In the genomic region with DNA sequence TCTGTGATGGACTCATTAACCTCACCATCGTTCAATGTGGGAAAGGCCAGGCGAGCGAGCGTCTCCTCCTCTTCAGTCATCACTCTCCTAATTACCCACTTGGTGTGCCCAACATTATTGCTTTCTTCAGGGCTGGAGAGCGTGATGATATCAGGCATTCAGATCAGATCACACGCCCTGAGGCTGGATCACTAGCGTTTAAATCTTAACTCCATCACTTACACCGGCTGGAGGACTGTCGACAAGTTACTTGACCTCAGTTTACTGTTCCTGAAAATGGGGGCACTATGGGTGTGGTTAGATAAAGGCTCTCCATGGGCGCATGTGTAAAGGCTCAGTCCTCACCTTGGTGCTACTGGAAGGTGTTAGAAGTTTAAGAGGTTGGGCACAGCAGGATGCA, we compare ENCODE assay signal across 14 mouse cellular contexts.
DNase-seq lines count a peak whose midpoint lies in the region; ATAC-seq and TF ChIP-seq lines count a peak whose summit lies in the region.
"Had no signal": no experiment of that assay in that cellular context is flagged by ENCODE, and none has a peak within 500 bp of the region (broad histone marks: within the 10 kb centered on the region; RNA-seq: fewer than 3 reads in every experiment).

No protein-coding gene starts in this region.

- H3K4me3 ChIP-seq in heart, embryonic 10.5 days: 0 out of 2 replicates have a peak overlapping the region, but pooled peaks have one; percentile 35
- H3K4me3 ChIP-seq in heart, adult 2 months: no peak overlapping the region
- H3K4me3 ChIP-seq in midbrain, embryonic 11.5 days (ENCODE audit: low read depth, low read length): no peak overlapping the region
- H3K4me3 ChIP-seq in midbrain, embryonic 15.5 days: no peak overlapping the region
- H3K4me3 ChIP-seq in intestine, embryonic 15.5 days (replicated peaks): no peak overlapping the region
- no peak overlapping the region for H3K4me3 ChIP-seq in neural tube, embryonic 13.5 days
- H3K4me3 ChIP-seq: embryonic facial prominence, embryonic 13.5 days had no signal

- H3K36me3 ChIP-seq in heart, embryonic 10.5 days: no peaks in the 10 kb centered on the region
- H3K36me3 ChIP-seq in heart, adult 2 months (ENCODE audit: control insufficient read depth, insufficient read depth, low read length): no peaks in the 10 kb centered on the region
- H3K36me3 ChIP-seq in midbrain, embryonic 11.5 days (ENCODE audit: control insufficient read depth, insufficient read depth, low read length): no peaks in the 10 kb centered on the region
- no peaks in the 10 kb centered on the region for H3K36me3 ChIP-seq in midbrain, embryonic 15.5 days (replicated peaks)
- H3K36me3 ChIP-seq in intestine, embryonic 15.5 days: no peaks in the 10 kb centered on the region
- H3K36me3 ChIP-seq in neural tube, embryonic 13.5 days: no peaks in the 10 kb centered on the region
- H3K36me3 ChIP-seq: embryonic facial prominence, embryonic 13.5 days had no signal

- DNase-seq in heart, embryonic 10.5 days (ENCODE audit: low spot score): no peak
- no peak for DNase-seq in heart, adult 2 months
- DNase-seq in midbrain, embryonic 11.5 days (ENCODE audit: low spot score, missing footprints): no peak
- no peak for DNase-seq in gastrocnemius, postnatal 25 days
- DNase-seq: cerebellum, adult 9-11 months; kidney, postnatal 10 days; lung, postnatal 10 days; midbrain, embryonic 14.5 days had no signal

- H3K27me3 ChIP-seq in heart, embryonic 10.5 days (ENCODE audit: insufficient read depth, poor library complexity, severe bottlenecking): no peaks in the 10 kb centered on the region
- H3K27me3 ChIP-seq in heart, adult 2 months (ENCODE audit: control insufficient read depth, insufficient read depth, low read length): peaks cover 4% of the 10 kb centered on the region
- no peaks in the 10 kb centered on the region for H3K27me3 ChIP-seq in midbrain, embryonic 11.5 days (ENCODE audit: control insufficient read depth, insufficient read depth, low read length)
- H3K27me3 ChIP-seq in midbrain, embryonic 15.5 days (replicated peaks): no peaks in the 10 kb centered on the region
- H3K27me3 ChIP-seq in intestine, embryonic 15.5 days (replicated peaks): no peaks in the 10 kb centered on the region
- H3K27me3 ChIP-seq in neural tube, embryonic 13.5 days: no peaks in the 10 kb centered on the region
- H3K27me3 ChIP-seq: embryonic facial prominence, embryonic 13.5 days had no signal

- H3K79me2 ChIP-seq in heart, adult 2 months (replicated peaks; ENCODE audit: control insufficient read depth, insufficient read depth, low read length): no peaks in the 10 kb centered on the region

- H3K4me1 ChIP-seq in heart, embryonic 10.5 days: peaks cover 13% of the 10 kb centered on the region
- no peaks in the 10 kb centered on the region for H3K4me1 ChIP-seq in heart, adult 2 months (ENCODE audit: control insufficient read depth, insufficient read depth, low read length)
- no peaks in the 10 kb centered on the region for H3K4me1 ChIP-seq in midbrain, embryonic 11.5 days (ENCODE audit: control insufficient read depth, insufficient read depth, low read length)
- no peaks in the 10 kb centered on the region for H3K4me1 ChIP-seq in midbrain, embryonic 15.5 days
- no peaks in the 10 kb centered on the region for H3K4me1 ChIP-seq in intestine, embryonic 15.5 days (replicated peaks)
- H3K4me1 ChIP-seq in neural tube, embryonic 13.5 days (replicated peaks): no peaks in the 10 kb centered on the region
- H3K4me1 ChIP-seq: embryonic facial prominence, embryonic 13.5 days had no signal

- ATAC-seq in midbrain, embryonic 11.5 days (ENCODE audit: low FRiP score): peak; percentile 19; the same call in 1 of the 2 replicates
- no peak for ATAC-seq in midbrain, embryonic 15.5 days (replicated peaks)
- ATAC-seq in intestine, embryonic 15.5 days: no peak; the same call in 1 of the 2 replicates
- ATAC-seq in neural tube, embryonic 13.5 days (ENCODE audit: low read depth): peak; percentile 23; the same call in 1 of the 2 replicates
- ATAC-seq in megakaryocyte-erythroid progenitor cell, adult 5-6 weeks (replicated peaks; ENCODE audit: low FRiP score, low TSS enrichment, poor library complexity, severe bottlenecking): no peak
- ATAC-seq: hindbrain, postnatal 0 days had no signal

- no peak overlapping the region for H3K9ac ChIP-seq in heart, adult 2 months (ENCODE audit: low read depth, low read length)
- H3K9ac ChIP-seq in midbrain, embryonic 11.5 days (ENCODE audit: low read length): no peak overlapping the region
- no peak overlapping the region for H3K9ac ChIP-seq in midbrain, embryonic 15.5 days
- no peak overlapping the region for H3K9ac ChIP-seq in intestine, embryonic 15.5 days
- no peak overlapping the region for H3K9ac ChIP-seq in neural tube, embryonic 13.5 days
- H3K9ac ChIP-seq: embryonic facial prominence, embryonic 13.5 days had no signal

- H3K4me2 ChIP-seq in midbrain, embryonic 11.5 days: no peak overlapping the region
- H3K4me2 ChIP-seq in midbrain, embryonic 15.5 days: no peak overlapping the region
- H3K4me2 ChIP-seq in intestine, embryonic 15.5 days (replicated peaks): peak overlapping the region; percentile 48; the same call in 1 of the 2 replicates
- H3K4me2 ChIP-seq in neural tube, embryonic 13.5 days: no peak overlapping the region
- H3K4me2 ChIP-seq: embryonic facial prominence, embryonic 13.5 days had no signal

- peak overlapping the region; percentile 47; the same call in 1 of the 2 replicates for H3K27ac ChIP-seq in heart, embryonic 10.5 days
- H3K27ac ChIP-seq in heart, adult 2 months: no peak overlapping the region
- H3K27ac ChIP-seq in midbrain, embryonic 11.5 days (ENCODE audit: low read depth, low read length): no peak overlapping the region
- H3K27ac ChIP-seq in midbrain, embryonic 15.5 days: no peak overlapping the region
- no peak overlapping the region for H3K27ac ChIP-seq in intestine, embryonic 15.5 days
- H3K27ac ChIP-seq in neural tube, embryonic 13.5 days (replicated peaks): no peak overlapping the region
- H3K27ac ChIP-seq: embryonic facial prominence, embryonic 13.5 days; hindbrain, postnatal 0 days had no signal

- TF ChIP-seq EP300 in heart, adult 2 months (IDR thresholded peaks at IDR 0.05; ENCODE audit: insufficient read depth, low read depth, low read length): no peak

- H3K9me3 ChIP-seq in heart, embryonic 10.5 days: no peaks in the 10 kb centered on the region
- no peaks in the 10 kb centered on the region for H3K9me3 ChIP-seq in midbrain, embryonic 11.5 days (ENCODE audit: control insufficient read depth, low read length)
- no peaks in the 10 kb centered on the region for H3K9me3 ChIP-seq in midbrain, embryonic 15.5 days
- H3K9me3 ChIP-seq in intestine, embryonic 15.5 days: no peaks in the 10 kb centered on the region
- H3K9me3 ChIP-seq in neural tube, embryonic 13.5 days: no peaks in the 10 kb centered on the region
- H3K9me3 ChIP-seq: embryonic facial prominence, embryonic 13.5 days had no signal

- no peak for TF ChIP-seq CTCF in heart, adult 2 months (IDR thresholded peaks at IDR 0.05)

- intact Hi-C loops in heart, adult 2 months (cut with DNase I): no loop called here

- WGBS in heart, embryonic 10.5 days: 45% methylated on average over 10 of the region's 10 CpGs
- 61% methylated on average over 10 of the region's 10 CpGs for WGBS in heart, adult 2 months
- 77% methylated on average over 10 of the region's 10 CpGs for WGBS in midbrain, embryonic 11.5 days
- 80% methylated on average over 10 of the region's 10 CpGs for WGBS in midbrain, embryonic 15.5 days
- WGBS in intestine, embryonic 15.5 days: 59% methylated on average over 10 of the region's 10 CpGs
- WGBS in neural tube, embryonic 13.5 days: 48% methylated on average over 10 of the region's 10 CpGs

- no peak for TF ChIP-seq POLR2A in heart, adult 2 months (IDR thresholded peaks at IDR 0.05; ENCODE audit: insufficient read depth, low read depth, low read length)

Comparison
In these comparisons a context has a peak if more than half of its experiments do, and no peak if none do; other contexts are left out.
1. ATAC-seq: peak in midbrain, embryonic 11.5 days (single experiment) and neural tube, embryonic 13.5 days (single experiment); none in midbrain, embryonic 15.5 days (single experiment), intestine, embryonic 15.5 days (single experiment) and megakaryocyte-erythroid progenitor cell, adult 5-6 weeks (single experiment).